Mouse (Mus musculus) midbrain, embryonic 11.5 days (tissue): ENCODE results near the gene Npc2. TPM values are rescaled to one million over a fixed set of nuclear protein-coding genes. Genes with fewer than 3 reads are reported as not detected.
A peak's percentile ranks its signal among the peaks of the same experiment; 100 is the strongest.

ENCODE experiments used
- ATAC-seq: fragments of 200-750 bp; cut with Nextera tagmentation; 2 replicates; pipeline ENCODE4 v1.8.0; 2017; ENCODE audit warnings: moderate TSS enrichment, moderate library complexity; ENCODE audit not compliant: low FRiP score
- DNase-seq: peaks from one replicate; pipeline ENCODE4 v3.0.0; 2015; ENCODE audit warnings: low spot score; ENCODE audit errors: missing footprints
- H3K27ac ChIP-seq: fragments of 300-500 bp; sonication (generic); 2 replicates; pipeline ENCODE4 v1.5.1; 2014; ENCODE audit warnings: low read depth, low read length
- H3K27me3 ChIP-seq: fragments of 300-500 bp; sonication (generic); 2 replicates; pipeline ENCODE4 v1.6.1; 2014; ENCODE audit warnings: mild to moderate bottlenecking, low read length, moderate library complexity, mixed read lengths; ENCODE audit not compliant: control insufficient read depth, insufficient read depth
- H3K36me3 ChIP-seq: fragments of 300-500 bp; sonication (generic); 2 replicates; pipeline ENCODE4 v1.6.1; 2014; ENCODE audit warnings: mild to moderate bottlenecking, low read length, moderate library complexity, mixed read lengths; ENCODE audit not compliant: control insufficient read depth, insufficient read depth
- H3K4me1 ChIP-seq: fragments of 300-500 bp; sonication (generic); 2 replicates; pipeline ENCODE4 v1.6.1; 2014; ENCODE audit warnings: low read length; ENCODE audit not compliant: control insufficient read depth, insufficient read depth
- H3K4me2 ChIP-seq: fragments of 300-500 bp; sonication (generic); 2 replicates; pipeline ENCODE4 v1.6.1; 2014; ENCODE audit warnings: mild to moderate bottlenecking, moderate library complexity
- H3K4me3 ChIP-seq: fragments of 300-500 bp; sonication (generic); 2 replicates; pipeline ENCODE4 v1.5.1; 2014; ENCODE audit warnings: low read depth, low read length
- H3K9ac ChIP-seq: fragments of 300-500 bp; sonication (generic); 2 replicates; pipeline ENCODE4 v1.6.1; 2014; ENCODE audit warnings: low read length
- H3K9me3 ChIP-seq: fragments of 300-500 bp; sonication (generic); 2 replicates; pipeline ENCODE4 v1.6.1; 2016; ENCODE audit warnings: low read length; ENCODE audit not compliant: control insufficient read depth
- WGBS: fragments of 180-500 bp; shearing (Covaris S2); extraction: QIAGEN DNeasy Blood & Tissue Kit; methylation state at CpG from one replicate; pipeline ENCODE4 v1.1.7; 2014; 5-methylcytosine and 5-hydroxymethylcytosine counted together
- polyA plus RNA-seq: library from polyadenylated mRNA; unstranded; fragments of >200 nt; fragmentation: Nextera tagmentation; extraction: Ambion mirVana; gene quantifications from 2 replicates; pipeline ENCODE4 v1.2.1, GENCODE M21; 2014

The Npc2 gene
- polyA plus RNA-seq, 1 experiment from 2014 or later = 102 TPM

GRCm38 (mm10) chr12:84794647-84795046, 21.7 kb upstream of the Npc2 start:
- no peaks in the 10 kb centered on the region for H3K9me3 ChIP-seq
- no peak overlapping the region for H3K27ac ChIP-seq
- WGBS = 87% methylated on average over 8 of the region's 8 CpGs
- H3K4me2 ChIP-seq = no peak overlapping the region
- H3K4me1 ChIP-seq = no peaks in the 10 kb centered on the region
- no peak overlapping the region for H3K4me3 ChIP-seq
- DNase-seq = no peak
- H3K9ac ChIP-seq = no peak overlapping the region
- H3K27me3 ChIP-seq = no peaks in the 10 kb centered on the region
- H3K36me3 ChIP-seq = no peaks in the 10 kb centered on the region
- no peak for ATAC-seq

- 76% methylated on average over 4 of the region's 4 CpGs for WGBS
- Histone ChIP-seq H3K9me3 (no peaks in the 10 kb centered on the region), H3K27me3 (no peaks in the 10 kb centered on the region; the same call in 1 of the 2 replicates), H3K4me2 (no peak overlapping the region), H3K4me3 (no peak overlapping the region), H3K27ac (no peak overlapping the region), H3K4me1 (no peaks in the 10 kb centered on the region), H3K9ac (no peak overlapping the region), H3K36me3 (no peaks in the 10 kb centered on the region)
- DNase-seq (no peak), ATAC-seq (no peak)
Observed at GRCm38 (mm10) chr12:84792629-84793028, 19.7 kb upstream of the Npc2 start.

- no peak for ATAC-seq
- no peak overlapping the region for H3K9ac ChIP-seq
- no peak overlapping the region for H3K27ac ChIP-seq
- no peaks in the 10 kb centered on the region for H3K9me3 ChIP-seq
- H3K27me3 ChIP-seq = no peaks in the 10 kb centered on the region; the same call in 1 of the 2 replicates
- DNase-seq = no peak
- no peak overlapping the region for H3K4me2 ChIP-seq
- 77% methylated on average over 10 of the region's 10 CpGs for WGBS
- peaks cover 7% of the 10 kb centered on the region for H3K4me1 ChIP-seq
- no peaks in the 10 kb centered on the region for H3K36me3 ChIP-seq
- no peak overlapping the region for H3K4me3 ChIP-seq
Observed at GRCm38 (mm10) chr12:84790853-84791252, 17.9 kb upstream of the Npc2 start.

- 70% methylated on average over 5 of the region's 5 CpGs for WGBS
Observed at GRCm38 (mm10) chr12:84786091-84786490, 13.1 kb upstream of the Npc2 start.

GRCm38 (mm10) chr12:84784604-84785381, 11.8 kb upstream of the Npc2 start:
- DNase-seq (peak; percentile 98), ATAC-seq (peak; percentile 71; the same call in 1 of the 2 replicates)
- Histone ChIP-seq H3K9me3 (no peaks in the 10 kb centered on the region), H3K36me3 (no peaks in the 10 kb centered on the region), H3K4me3 (no peak overlapping the region), H3K4me1 (peaks cover 7% of the 10 kb centered on the region), H3K9ac (no peak overlapping the region), H3K27me3 (no peaks in the 10 kb centered on the region; the same call in 1 of the 2 replicates), H3K4me2 (no peak overlapping the region), H3K27ac (no peak overlapping the region)
- WGBS = 36% methylated on average over 25 of the region's 25 CpGs

More at GRCm38 (mm10) chr12:84786091-84786490, 13.1 kb upstream of the Npc2 start:
- no peak overlapping the region for H3K4me3 ChIP-seq
- H3K36me3 ChIP-seq = no peaks in the 10 kb centered on the region
- peaks cover 7% of the 10 kb centered on the region for H3K4me1 ChIP-seq
- no peak overlapping the region for H3K4me2 ChIP-seq
- DNase-seq (no peak), ATAC-seq (no peak; the same call in 1 of the 2 replicates)
- H3K9ac ChIP-seq = no peak overlapping the region
- H3K27me3 ChIP-seq = no peaks in the 10 kb centered on the region; the same call in 1 of the 2 replicates
- no peak overlapping the region for H3K27ac ChIP-seq
- H3K9me3 ChIP-seq = no peaks in the 10 kb centered on the region

GRCm38 (mm10) chr12:84776229-84776628, 3.3 kb upstream of the Npc2 start:
- Histone ChIP-seq H3K9me3 (no peaks in the 10 kb centered on the region), H3K9ac (no peak overlapping the region), H3K4me1 (peaks cover 12% of the 10 kb centered on the region), H3K36me3 (no peaks in the 10 kb centered on the region), H3K4me2 (no peak overlapping the region), H3K4me3 (no peak overlapping the region), H3K27ac (no peak overlapping the region), H3K27me3 (no peaks in the 10 kb centered on the region)
- DNase-seq = no peak
- ATAC-seq = no peak

- Histone ChIP-seq H3K27ac (no peak overlapping the region), H3K9me3 (no peaks in the 10 kb centered on the region), H3K36me3 (no peaks in the 10 kb centered on the region), H3K4me2 (no peak overlapping the region; the same call in 1 of the 2 replicates), H3K4me1 (peaks cover 18% of the 10 kb centered on the region), H3K27me3 (no peaks in the 10 kb centered on the region), H3K4me3 (no peak overlapping the region), H3K9ac (no peak overlapping the region)
- 94% methylated on average over 6 of the region's 6 CpGs for WGBS
- ATAC-seq (no peak), DNase-seq (no peak)
Observed at GRCm38 (mm10) chr12:84774376-84774775, 1.4 kb upstream of the Npc2 start.

GRCm38 (mm10) chr12:84773476-84773875, 524 bp upstream of the Npc2 start:
- peaks cover 3% of the 10 kb centered on the region; the same call in 1 of the 2 replicates for H3K36me3 ChIP-seq
- ATAC-seq = peak; percentile 2; the same call in 1 of the 2 replicates
- H3K4me3 ChIP-seq = peak overlapping the region; percentile 77
- H3K9ac ChIP-seq = peak overlapping the region; percentile 83
- no peaks in the 10 kb centered on the region for H3K9me3 ChIP-seq
- WGBS = under 1% methylated on average over 20 of the region's 20 CpGs
- peaks cover 18% of the 10 kb centered on the region for H3K4me1 ChIP-seq
- H3K27me3 ChIP-seq = no peaks in the 10 kb centered on the region
- H3K27ac ChIP-seq = no peak overlapping the region; the same call in 1 of the 2 replicates
- H3K4me2 ChIP-seq = peak overlapping the region; percentile 82
- DNase-seq = no peak

GRCm38 (mm10) chr12:84771981-84772520, 901 bp downstream of the Npc2 start:
- DNase-seq (peak; percentile 92), ATAC-seq (no peak)
- WGBS = 4% methylated on average over 10 of the region's 10 CpGs
- Histone ChIP-seq H3K4me3 (peak overlapping the region; percentile 77), H3K9me3 (no peaks in the 10 kb centered on the region), H3K9ac (peak overlapping the region; percentile 86), H3K27ac (peak overlapping the region; percentile 84), H3K4me2 (peak overlapping the region; percentile 57), H3K36me3 (peaks cover 3% of the 10 kb centered on the region; the same call in 1 of the 2 replicates), H3K27me3 (no peaks in the 10 kb centered on the region), H3K4me1 (peaks cover 22% of the 10 kb centered on the region)
